In genomic region chr1:23491041-23491440, GRCm38 (mm10) we compare ENCODE assay signal across 13 mouse cellular contexts.
A peak's percentile ranks its signal among the peaks of the same experiment; 100 is the strongest.
DNase-seq lines count a peak whose midpoint lies in the region; ATAC-seq and TF ChIP-seq lines count a peak whose summit lies in the region.
"Had no signal": no experiment of that assay in that cellular context is flagged by ENCODE, and none has a peak within 500 bp of the region (broad histone marks: within the 10 kb centered on the region; RNA-seq: fewer than 3 reads in every experiment).

No protein-coding gene starts in this region.

- H3K4me1 ChIP-seq in heart, embryonic 12.5 days (replicated peaks), result no peaks in the 10 kb centered on the region
- H3K4me1 ChIP-seq in neural tube, embryonic 11.5 days (ENCODE audit: control insufficient read depth, insufficient read depth, low read length), result no peaks in the 10 kb centered on the region
- H3K4me1 ChIP-seq in hindbrain, postnatal 0 days (ENCODE audit: insufficient read depth, low read length), result no peaks in the 10 kb centered on the region
- H3K4me1 ChIP-seq: limb, embryonic 13.5 days had no signal

- no peak overlapping the region for H3K4me2 ChIP-seq in heart, embryonic 12.5 days
- H3K4me2 ChIP-seq in neural tube, embryonic 11.5 days (ENCODE audit: low read depth), result no peak overlapping the region
- H3K4me2 ChIP-seq in hindbrain, postnatal 0 days (ENCODE audit: low read depth, low read length), result peak overlapping the region; percentile 55
- H3K4me2 ChIP-seq: embryonic facial prominence, embryonic 15.5 days; limb, embryonic 13.5 days had no signal

- no peak for ATAC-seq in heart, embryonic 12.5 days (ENCODE audit: insufficient number of reproducible peaks, low FRiP score)
- ATAC-seq in neural tube, embryonic 11.5 days (ENCODE audit: insufficient read depth, low FRiP score, low TSS enrichment), result no peak; the same call in 1 of the 2 replicates
- peak; percentile 66; the same call in 1 of the 2 replicates for ATAC-seq in hindbrain, postnatal 0 days
- ATAC-seq: CD4-positive, CD25-positive, alpha-beta regulatory T cell, adult 4 months had no signal

- H3K9ac ChIP-seq in heart, embryonic 12.5 days, result no peak overlapping the region
- H3K9ac ChIP-seq in neural tube, embryonic 11.5 days (ENCODE audit: low read length), result no peak overlapping the region
- H3K9ac ChIP-seq in hindbrain, postnatal 0 days (replicated peaks; ENCODE audit: low read length), result no peak overlapping the region
- H3K9ac ChIP-seq: embryonic facial prominence, embryonic 15.5 days; limb, embryonic 13.5 days had no signal

- peak; percentile 5 for DNase-seq in heart, postnatal 4 days
- DNase-seq in neural tube, embryonic 11.5 days (ENCODE audit: low spot score), result peak; percentile 14
- no peak for DNase-seq in neural tube, embryonic 10.5 days (ENCODE audit: extremely low spot score, low spot score)
- peak; percentile 66 for DNase-seq in hindbrain, postnatal 0 days (ENCODE audit: low spot score)
- no peak for DNase-seq in thymus, postnatal 4 days
- DNase-seq in ovary, postnatal 14 days (ENCODE audit: low spot score), result no peak
- DNase-seq in thymus, adult 18-20 months, result no peak
- DNase-seq: gastrocnemius, postnatal 10 days had no signal

- H3K36me3 ChIP-seq in heart, embryonic 12.5 days, result no peaks in the 10 kb centered on the region
- H3K36me3 ChIP-seq in neural tube, embryonic 11.5 days (ENCODE audit: control insufficient read depth, insufficient read depth, low read length), result no peaks in the 10 kb centered on the region
- no peaks in the 10 kb centered on the region for H3K36me3 ChIP-seq in hindbrain, postnatal 0 days (ENCODE audit: insufficient read depth, low read length)
- H3K36me3 ChIP-seq: embryonic facial prominence, embryonic 15.5 days; limb, embryonic 13.5 days had no signal

- TF ChIP-seq CTCF in hindbrain, postnatal 0 days (IDR thresholded peaks at IDR 0.05; ENCODE audit: low read depth), result no peak

- WGBS in heart, embryonic 12.5 days, result 75% methylated on average over 6 of the region's 6 CpGs
- 69% methylated on average over 6 of the region's 6 CpGs for WGBS in neural tube, embryonic 11.5 days
- WGBS in hindbrain, postnatal 0 days, result 30% methylated on average over 6 of the region's 6 CpGs

- H3K9me3 ChIP-seq in heart, embryonic 12.5 days (replicated peaks), result no peaks in the 10 kb centered on the region
- H3K9me3 ChIP-seq in neural tube, embryonic 11.5 days (ENCODE audit: control insufficient read depth, low read length), result no peaks in the 10 kb centered on the region
- H3K9me3 ChIP-seq in hindbrain, postnatal 0 days (ENCODE audit: low read length), result no peaks in the 10 kb centered on the region; the same call in 1 of the 2 replicates
- H3K9me3 ChIP-seq: embryonic facial prominence, embryonic 15.5 days; limb, embryonic 13.5 days had no signal

- no peak overlapping the region for H3K4me3 ChIP-seq in heart, embryonic 12.5 days
- no peak overlapping the region for H3K4me3 ChIP-seq in neural tube, embryonic 11.5 days (ENCODE audit: low read depth, low read length)
- H3K4me3 ChIP-seq in hindbrain, postnatal 0 days (ENCODE audit: low read length), result no peak overlapping the region; the same call in 1 of the 2 replicates
- H3K4me3 ChIP-seq: embryonic facial prominence, embryonic 15.5 days; limb, embryonic 13.5 days; megakaryocyte, embryonic 14.5 days had no signal

- no peak overlapping the region for H3K27ac ChIP-seq in heart, embryonic 12.5 days (ENCODE audit: poor library complexity, severe bottlenecking)
- no peak overlapping the region for H3K27ac ChIP-seq in neural tube, embryonic 11.5 days (ENCODE audit: low read depth, low read length)
- H3K27ac ChIP-seq in hindbrain, postnatal 0 days, result no peak overlapping the region
- H3K27ac ChIP-seq: embryonic facial prominence, embryonic 15.5 days; limb, embryonic 13.5 days had no signal

- H3K27me3 ChIP-seq in heart, embryonic 12.5 days (replicated peaks), result no peaks in the 10 kb centered on the region
- H3K27me3 ChIP-seq in neural tube, embryonic 11.5 days (ENCODE audit: control insufficient read depth, insufficient read depth, low read length), result no peaks in the 10 kb centered on the region
- no peaks in the 10 kb centered on the region for H3K27me3 ChIP-seq in hindbrain, postnatal 0 days (ENCODE audit: insufficient read depth, low read length)
- H3K27me3 ChIP-seq: embryonic facial prominence, embryonic 15.5 days; limb, embryonic 13.5 days; megakaryocyte, embryonic 14.5 days had no signal

Comparison
In these comparisons a context has a peak if more than half of its experiments do, and no peak if none do; other contexts are left out.
1. DNase-seq: peak in heart, postnatal 4 days (single experiment), neural tube, embryonic 11.5 days (single experiment) and hindbrain, postnatal 0 days (single experiment); none in neural tube, embryonic 10.5 days (single experiment), thymus, postnatal 4 days (single experiment), ovary, postnatal 14 days (single experiment) and thymus, adult 18-20 months (0 of 2).